Mouse (Mus musculus) stomach, adult 2 months (tissue): ENCODE measurements around the gene Atad1. TPM values are rescaled to one million over a fixed set of nuclear protein-coding genes. Genes with fewer than 3 reads are reported as not detected.

Experiments
- polyA plus RNA-seq: library from polyadenylated mRNA; depleted of rRNA; stranded (reverse); fragments of >200 nt; gene quantifications from 2 replicates; pipeline ENCODE4 v1.2.3, GENCODE M21; 2012; rRNA removed

Atad1 gene
- polyA plus RNA-seq: 0.39 and 0.91 TPM in 2 replicates

GRCm38 (mm10) chr19:32739686-32740085 is at the start of gene Atad1:
Atad1 (minus strand) TSS chr19:32739786.

GRCm38 (mm10) chr19:32756900-32757725 is 17.5 kb upstream of the Atad1 start, which contains the start of gene Pten:
Pten (plus strand) TSS chr19:32757497.

Other genes with a start within 250 kb of the Atad1 start
- 6.4 and 11.8 TPM in 2 replicates for gene Papss2, start 144.0 kb downstream of the Atad1 start, polyA plus RNA-seq
- 7.0 and 8.3 TPM in 2 replicates for gene Pten, start 17.7 kb upstream of the Atad1 start, polyA plus RNA-seq